Mouse (Mus musculus) liver, postnatal 0 days (tissue): ENCODE results near the gene Lce1l.

Source experiments
- CTCF ChIP-seq: sonication (generic); IDR thresholded peaks from 2 replicates; pipeline ENCODE4 v1.5.1; 2016; ENCODE audit warnings: antibody characterized with exemption, low read depth
- EP300 ChIP-seq: IDR thresholded peaks from 2 replicates; pipeline ENCODE4 v1.6.1; 2016; ENCODE audit warnings: antibody characterized with exemption, low read depth, mild to moderate bottlenecking

GRCm38 (mm10) chr3:92825808-92826207 lies 25.3 kb downstream of the Lce1l start:
- no peak for TF ChIP-seq CTCF
- TF ChIP-seq EP300: no peak
